Mouse (Mus musculus): ENCODE data around the gene Arhgef1.
A peak's percentile ranks its signal among the peaks of the same experiment; 100 is the strongest.

The Arhgef1 gene

GRCm38 (mm10) chr7:24902630-24903443, at the start of gene Arhgef1:
Gene Arhgef1, plus strand, starts transcription at chr7:24902912.
- DNase-seq (ENCODE audit: low spot score in 2 of 2): no peak

- DNase-seq (ENCODE audit: low spot score in 2 of 2): no peak
These were observed 49.5 kb upstream of the Arhgef1 start for GRCm38 (mm10) chr7:24853233-24853563.

- no peak for DNase-seq (ENCODE audit: low spot score in 2 of 2)
These were observed 49.0 kb upstream of the Arhgef1 start for GRCm38 (mm10) chr7:24853695-24854094.

- no peak for DNase-seq (ENCODE audit: low spot score in 2 of 2)
These were observed 46.1 kb upstream of the Arhgef1 start for GRCm38 (mm10) chr7:24856460-24857120.

GRCm38 (mm10) chr7:24859234-24859633, 43.5 kb upstream of the Arhgef1 start:
- DNase-seq (ENCODE audit: low spot score in 2 of 2): no peak

- no peak for DNase-seq (ENCODE audit: low spot score in 2 of 2)
These were observed 40.8 kb upstream of the Arhgef1 start, which contains the start of gene Gm9844 for GRCm38 (mm10) chr7:24861913-24862312. Gene Gm9844, plus strand, starts transcription at chr7:24862213.

- no peak for DNase-seq (ENCODE audit: low spot score in 2 of 2)
These were observed 39.9 kb upstream of the Arhgef1 start for GRCm38 (mm10) chr7:24862853-24863252.

- no peak for DNase-seq (ENCODE audit: low spot score in 2 of 2)
These were observed 38.6 kb upstream of the Arhgef1 start for GRCm38 (mm10) chr7:24864156-24864555.

- DNase-seq (ENCODE audit: low spot score in 2 of 2): no peak
These were observed 33.6 kb upstream of the Arhgef1 start for GRCm38 (mm10) chr7:24869080-24869479.

- no peak for DNase-seq (ENCODE audit: low spot score in 2 of 2)
These were observed 33.1 kb upstream of the Arhgef1 start, which contains the start of the genes Lypd4 and Dmrtc2 for GRCm38 (mm10) chr7:24869532-24870165. Gene Lypd4, minus strand, starts transcription at chr7:24869941. Gene Dmrtc2, plus strand, starts transcription at chr7:24870057.

GRCm38 (mm10) chr7:24877588-24877987, 25.1 kb upstream of the Arhgef1 start:
- no peak for DNase-seq (ENCODE audit: low spot score in 2 of 2)

- DNase-seq (ENCODE audit: low spot score in 2 of 2): no peak
These were observed 23.1 kb upstream of the Arhgef1 start for GRCm38 (mm10) chr7:24879620-24880019.

GRCm38 (mm10) chr7:24882416-24883199, 20.1 kb upstream of the Arhgef1 start:
- DNase-seq (ENCODE audit: low spot score in 2 of 2): no peak

- DNase-seq (ENCODE audit: low spot score in 2 of 2): peak; percentile 94 to 95
These were observed 18.6 kb upstream of the Arhgef1 start, which contains the start of gene Rps19 for GRCm38 (mm10) chr7:24883896-24884692. Gene Rps19, plus strand, starts transcription at chr7:24884371.

GRCm38 (mm10) chr7:24884693-24885291, 17.9 kb upstream of the Arhgef1 start:
- no peak for DNase-seq (ENCODE audit: low spot score in 2 of 2)

GRCm38 (mm10) chr7:24885468-24886307, 17.0 kb upstream of the Arhgef1 start:
- DNase-seq (ENCODE audit: low spot score in 2 of 2): no peak

GRCm38 (mm10) chr7:24886308-24886633, 16.4 kb upstream of the Arhgef1 start:
- DNase-seq (ENCODE audit: low spot score in 2 of 2): no peak

GRCm38 (mm10) chr7:24887096-24887495, 15.6 kb upstream of the Arhgef1 start:
- DNase-seq (ENCODE audit: low spot score in 2 of 2): no peak

- DNase-seq (ENCODE audit: low spot score in 2 of 2): no peak
These were observed 13.1 kb upstream of the Arhgef1 start for GRCm38 (mm10) chr7:24889431-24890220.
